ENCODE assay signal across 8 mouse cellular contexts in genomic region chr10:95416685-95417495, GRCm38 (mm10). TPM values are rescaled to one million over a fixed set of nuclear protein-coding genes. Genes with fewer than 3 reads are reported as not detected.
A peak's percentile ranks its signal among the peaks of the same experiment; 100 is the strongest.
DNase-seq lines count a peak whose midpoint lies in the region; ATAC-seq lines count a peak whose summit lies in the region.

Gene Socs2, minus strand, starts transcription at chr10:95417180.

- peak within 1 kb of the TSS; percentile 99 for H3K4me2 ChIP-seq in lung, embryonic 16.5 days (ENCODE audit: low read depth, low read length)

- peak within 1 kb of the TSS; percentile 82 for H3K4me3 ChIP-seq in hindbrain, embryonic 10.5 days
- peak within 1 kb of the TSS; percentile 85 for H3K4me3 ChIP-seq in lung, embryonic 16.5 days (ENCODE audit: low read length)

- peak within 1 kb of the TSS; percentile 89 for H3K27ac ChIP-seq in hindbrain, embryonic 10.5 days
- peak within 1 kb of the TSS; percentile 96 for H3K27ac ChIP-seq in lung, embryonic 16.5 days (ENCODE audit: low read length)

- H3K36me3 ChIP-seq in hindbrain, embryonic 10.5 days = no peaks in the 10 kb centered on the region
- no peaks in the 10 kb centered on the region for H3K36me3 ChIP-seq in lung, embryonic 16.5 days (ENCODE audit: control insufficient read depth, insufficient read depth, low read length)

- WGBS in hindbrain, embryonic 10.5 days = under 1% methylated on average over 66 of the region's 66 CpGs
- 0% methylated on average over 43 of the region's 66 CpGs for WGBS in lung, embryonic 16.5 days

- H3K27me3 ChIP-seq in hindbrain, embryonic 10.5 days (ENCODE audit: insufficient read depth, poor library complexity, severe bottlenecking) = peaks cover 45% of the 10 kb centered on the region
- H3K27me3 ChIP-seq in lung, embryonic 16.5 days (ENCODE audit: control insufficient read depth, insufficient read depth, low read depth, low read length) = no peaks in the 10 kb centered on the region

- H3K4me1 ChIP-seq in hindbrain, embryonic 10.5 days (replicated peaks) = peaks cover 41% of the 10 kb centered on the region
- peaks cover 4% of the 10 kb centered on the region for H3K4me1 ChIP-seq in lung, embryonic 16.5 days (replicated peaks; ENCODE audit: control insufficient read depth, insufficient read depth, low read length)

- DNase-seq in Muller cell, postnatal 12 days (ENCODE audit: inconsistent ontology term) = peak; percentile 95
- peak; percentile 53 for DNase-seq in cerebellum, adult 8-10 months
- peak; percentile 80 to 95 for DNase-seq in frontal cortex, adult 2 months (ENCODE audit: extremely low spot score in 1 of 2, low spot score in 1 of 2)
- peak; percentile 92 for DNase-seq in hindbrain, embryonic 10.5 days (ENCODE audit: low spot score)
- DNase-seq in layer of hippocampus, adult 9-11 months = peak; percentile 81
- DNase-seq in ovary, postnatal 14 days (ENCODE audit: low spot score) = peak; percentile 95
- DNase-seq in thymus, postnatal 10 days (ENCODE audit: low spot score in 2 of 2) = peak; percentile 33 to 38

- no peaks in the 10 kb centered on the region for H3K9me3 ChIP-seq in hindbrain, embryonic 10.5 days
- no peaks in the 10 kb centered on the region for H3K9me3 ChIP-seq in lung, embryonic 16.5 days (ENCODE audit: control insufficient read depth, low read length)

- ATAC-seq in lung, embryonic 16.5 days (ENCODE audit: low read depth) = peak; percentile 87

- H3K9ac ChIP-seq in lung, embryonic 16.5 days (ENCODE audit: low read length) = peak within 1 kb of the TSS; percentile 92

RNA-seq across cellular contexts. Expression of gene Socs2, which starts in this region (rescaled TPM):
- 21.2 and 25.0 TPM in 2 replicates for polyA plus RNA-seq in frontal cortex, adult 2 months (2012; rRNA removed)
- 32.5 and 40.4 TPM in 2 replicates for polyA plus RNA-seq in hindbrain, embryonic 10.5 days (2016; fragmentation: Nextera tagmentation; extraction: Ambion mirVana)
- polyA plus RNA-seq in lung, embryonic 16.5 days (2015; fragmentation: Nextera tagmentation; extraction: Ambion mirVana) = 90.3 and 93.1 TPM in 2 replicates

Comparison
In these comparisons a context has a peak if more than half of its experiments do, and no peak if none do; other contexts are left out.
1. Peak in every context shown above with its lines: DNase-seq, ATAC-seq, H3K4me3 ChIP-seq and H3K27ac ChIP-seq.
2. DNase-seq: peak in every context shown above with its lines; median percentile 95 in Muller cell, postnatal 12 days; 95 in ovary, postnatal 14 days; 92 in hindbrain, embryonic 10.5 days; 88 in frontal cortex, adult 2 months; 81 in layer of hippocampus, adult 9-11 months; 53 in cerebellum, adult 8-10 months; 36 in thymus, postnatal 10 days.